Mouse (Mus musculus) liver, adult 2 months (tissue): Measurements from ENCODE around the gene 4930404H24Rik. TPM values are rescaled to one million over a fixed set of nuclear protein-coding genes. Genes with fewer than 3 reads are reported as not detected.

ENCODE experiments used
- DNase-seq: peaks from one replicate; pipeline ENCODE4 v3.0.0-alpha.2; 2011; ENCODE audit warnings: low read depth, low spot score; ENCODE audit errors: extremely low read depth
- H3K27ac ChIP-seq: fragments of 200-500 bp; replicated peaks from 2 replicates; pipeline ENCODE4 v1.5.1; 2012; ENCODE audit warnings: low read depth, mild to moderate bottlenecking, control low read depth, inconsistent platforms, low read length; ENCODE audit not compliant: insufficient read depth
- H3K27me3 ChIP-seq: fragments of 200-500 bp; 2 replicates; pipeline ENCODE4 v1.6.1; 2012; ENCODE audit warnings: mild to moderate bottlenecking, moderate library complexity, low read length, inconsistent platforms; ENCODE audit not compliant: control insufficient read depth, insufficient read depth
- H3K36me3 ChIP-seq: fragments of 200-500 bp; 2 replicates; pipeline ENCODE4 v1.6.1; 2012; ENCODE audit warnings: low read length, inconsistent platforms; ENCODE audit not compliant: control insufficient read depth, insufficient read depth
- H3K4me1 ChIP-seq: fragments of 200-500 bp; 2 replicates; pipeline ENCODE4 v1.6.1; 2011; ENCODE audit warnings: low read length; ENCODE audit not compliant: control insufficient read depth, insufficient read depth
- H3K4me3 ChIP-seq: fragments of 200-500 bp; 2 replicates; pipeline ENCODE4 v1.5.1; 2011; ENCODE audit warnings: low read depth, mild to moderate bottlenecking, control low read depth, low read length, moderate library complexity; ENCODE audit not compliant: insufficient read depth
- H3K79me2 ChIP-seq: fragments of 200-500 bp; 2 replicates; pipeline ENCODE4 v1.6.1; 2012; ENCODE audit warnings: inconsistent platforms, mild to moderate bottlenecking, low read length, moderate library complexity; ENCODE audit not compliant: control insufficient read depth, insufficient read depth
- H3K9ac ChIP-seq: fragments of 200-500 bp; 2 replicates; pipeline ENCODE4 v1.6.1; 2012; ENCODE audit warnings: low read depth, mild to moderate bottlenecking, control low read depth, inconsistent platforms, low read length
- CTCF ChIP-seq: fragments of 200-500 bp; IDR thresholded peaks from 2 replicates; pipeline ENCODE4 v1.5.1; 2011; ENCODE audit warnings: low read depth, low read length, control low read depth
- POLR2A ChIP-seq: fragments of 200-500 bp; IDR thresholded peaks from 2 replicates; pipeline ENCODE4 v1.6.1; 2011; ENCODE audit warnings: low read length, control low read depth; ENCODE audit not compliant: insufficient read depth; ENCODE audit errors: extremely low read depth
- WGBS: fragments of 180-500 bp; shearing (Covaris S2); methylation state at CpG from one replicate; pipeline ENCODE4 v1.1.7; 2018; 5-methylcytosine and 5-hydroxymethylcytosine counted together
- polyA plus RNA-seq: library from polyadenylated mRNA; depleted of rRNA; stranded (reverse); fragments of >200 nt; gene quantifications from 2 replicates; pipeline ENCODE4 v1.2.3, GENCODE M21; 2012
- total RNA-seq: library from RNA; depleted of rRNA; stranded (reverse); fragments of >200 nt; gene quantifications from 2 replicates; pipeline ENCODE4 v1.2.3, GENCODE M21; 2014

The 4930404H24Rik gene
- total and polyA plus RNA-seq, 2 experiments: not detected

- no peak for DNase-seq
- WGBS: 78% methylated on average over 18 of the region's 18 CpGs
- no peaks in the 10 kb centered on the region for H3K4me1 ChIP-seq
- H3K36me3 ChIP-seq: no peaks in the 10 kb centered on the region
- no peaks in the 10 kb centered on the region for H3K79me2 ChIP-seq
- no peak overlapping the region for H3K9ac ChIP-seq
- TF ChIP-seq POLR2A (no peak), CTCF (no peak)
- no peaks in the 10 kb centered on the region for H3K27me3 ChIP-seq
- H3K27ac ChIP-seq: no peak overlapping the region
- no peak overlapping the region for H3K4me3 ChIP-seq
Measured at GRCm38 (mm10) chr2:153509211-153510029, 16.8 kb downstream of the 4930404H24Rik start.

DNA sequence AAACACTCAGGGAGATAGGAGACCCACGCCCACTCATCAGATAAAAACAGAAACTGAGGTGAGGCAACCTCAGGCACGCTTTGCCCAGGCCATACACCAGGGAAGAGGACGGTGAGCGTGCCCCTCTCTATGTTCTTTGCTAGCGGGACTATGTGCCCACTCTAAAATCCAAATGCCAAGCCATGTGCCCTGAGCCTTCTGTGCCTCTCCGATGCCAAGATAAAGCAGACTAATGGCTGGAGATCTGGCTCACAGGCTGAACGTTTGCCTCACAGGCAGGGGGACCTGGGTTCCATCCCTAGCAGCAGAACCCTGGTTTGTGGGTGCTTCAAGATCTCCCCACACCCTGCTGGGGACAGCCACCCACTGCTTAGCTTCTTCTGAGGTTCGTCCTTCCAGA lies 17.5 kb downstream of the 4930404H24Rik start:
- no peak for TF ChIP-seq CTCF
- no peak for TF ChIP-seq POLR2A
- Histone ChIP-seq H3K4me3 (no peak overlapping the region), H3K9ac (no peak overlapping the region), H3K27me3 (no peaks in the 10 kb centered on the region), H3K36me3 (no peaks in the 10 kb centered on the region), H3K27ac (no peak overlapping the region), H3K4me1 (no peaks in the 10 kb centered on the region), H3K79me2 (no peaks in the 10 kb centered on the region)
- WGBS: 95% methylated on average over 8 of the region's 8 CpGs
- DNase-seq: no peak

- 92% methylated on average over 6 of the region's 6 CpGs for WGBS
- H3K27ac ChIP-seq: no peak overlapping the region
- TF ChIP-seq POLR2A (no peak), CTCF (no peak)
- no peaks in the 10 kb centered on the region for H3K27me3 ChIP-seq
- no peaks in the 10 kb centered on the region for H3K79me2 ChIP-seq
- H3K4me1 ChIP-seq: no peaks in the 10 kb centered on the region
- DNase-seq: no peak
- H3K9ac ChIP-seq: no peak overlapping the region
- no peaks in the 10 kb centered on the region for H3K36me3 ChIP-seq
- no peak overlapping the region for H3K4me3 ChIP-seq
Measured at GRCm38 (mm10) chr2:153511562-153511961, 19.0 kb downstream of the 4930404H24Rik start.

- Histone ChIP-seq H3K79me2 (no peaks in the 10 kb centered on the region), H3K9ac (no peak overlapping the region), H3K4me3 (no peak overlapping the region), H3K27ac (no peak overlapping the region), H3K36me3 (no peaks in the 10 kb centered on the region), H3K27me3 (no peaks in the 10 kb centered on the region), H3K4me1 (no peaks in the 10 kb centered on the region)
- TF ChIP-seq POLR2A (no peak), CTCF (no peak)
- DNase-seq: no peak
- 88% methylated on average over 14 of the region's 14 CpGs for WGBS
Measured at GRCm38 (mm10) chr2:153512416-153513323, 20.1 kb downstream of the 4930404H24Rik start.

DNA sequence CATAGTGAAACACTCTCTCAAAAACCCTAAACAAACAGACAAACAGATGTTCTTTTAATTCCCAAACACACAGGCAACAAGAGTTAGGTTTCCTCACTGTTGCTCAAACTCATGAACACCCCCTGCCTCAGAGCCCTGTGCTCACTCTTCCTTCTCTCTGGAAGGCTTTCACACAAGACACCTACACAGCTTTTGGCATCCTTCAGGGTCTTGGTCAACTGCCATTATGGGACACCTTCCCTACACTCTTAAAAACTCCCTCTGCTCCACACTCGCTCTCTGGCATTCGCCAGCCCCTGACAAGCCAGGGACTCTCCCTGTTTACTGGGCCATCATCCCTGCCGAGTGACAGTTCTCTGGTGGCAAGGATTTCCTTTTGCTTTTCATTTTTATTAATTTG lies 21.4 kb downstream of the 4930404H24Rik start:
- Histone ChIP-seq H3K4me1 (no peaks in the 10 kb centered on the region), H3K79me2 (no peaks in the 10 kb centered on the region), H3K36me3 (no peaks in the 10 kb centered on the region), H3K9ac (no peak overlapping the region), H3K27me3 (no peaks in the 10 kb centered on the region), H3K27ac (no peak overlapping the region), H3K4me3 (no peak overlapping the region)
- WGBS: 96% methylated on average over 3 of the region's 3 CpGs
- no peak for DNase-seq
- no peak for TF ChIP-seq POLR2A
- no peak for TF ChIP-seq CTCF
